Mouse (Mus musculus) adrenal gland, postnatal 14 days (tissue): ENCODE results near the gene Slc36a3. TPM values are rescaled to one million over a fixed set of nuclear protein-coding genes. Genes with fewer than 3 reads are reported as not detected.

Experiments used
- total RNA-seq: library from RNA; stranded (reverse); gene quantifications from 2 replicates; pipeline ENCODE4 v1.2.3, GENCODE M21; 2021

Gene Slc36a3
- total RNA-seq, 1 experiment from 2014 or later: not detected

Other genes with a start within 250 kb of the Slc36a3 start
- gene Gpx3, start 249.3 kb downstream of the Slc36a3 start, total RNA-seq: 308 and 532 TPM in 2 replicates
- gene Tnip1, start 188.8 kb downstream of the Slc36a3 start, total RNA-seq: 53.8 and 74.2 TPM in 2 replicates
- gene Anxa6, start 118.3 kb downstream of the Slc36a3 start, total RNA-seq: 146 and 152 TPM in 2 replicates
- gene Ccdc69, start 73.6 kb downstream of the Slc36a3 start, total RNA-seq: 8.3 and 12.2 TPM in 2 replicates
- gene Gm2a, start 53.6 kb downstream of the Slc36a3 start, total RNA-seq: 104 and 106 TPM in 2 replicates
- 176 and 200 TPM in 2 replicates for gene Slc36a2, start 33.4 kb upstream of the Slc36a3 start, total RNA-seq
- 19.3 and 23.0 TPM in 2 replicates for gene Slc36a1, start 52.6 kb upstream of the Slc36a3 start, total RNA-seq
- gene Fat2, start 184.9 kb upstream of the Slc36a3 start, total RNA-seq: 0.11 and 0.56 TPM in 2 replicates